Mouse (Mus musculus): Measurements from ENCODE around the gene Wapl.
A peak's percentile ranks its signal among the peaks of the same experiment; 100 is the strongest.

Wapl gene

GRCm38 (mm10) chr14:34773681-34774080 lies 100.0 kb downstream of the Wapl start:
- no peak for DNase-seq (ENCODE audit: low spot score in 2 of 2)

DNA sequence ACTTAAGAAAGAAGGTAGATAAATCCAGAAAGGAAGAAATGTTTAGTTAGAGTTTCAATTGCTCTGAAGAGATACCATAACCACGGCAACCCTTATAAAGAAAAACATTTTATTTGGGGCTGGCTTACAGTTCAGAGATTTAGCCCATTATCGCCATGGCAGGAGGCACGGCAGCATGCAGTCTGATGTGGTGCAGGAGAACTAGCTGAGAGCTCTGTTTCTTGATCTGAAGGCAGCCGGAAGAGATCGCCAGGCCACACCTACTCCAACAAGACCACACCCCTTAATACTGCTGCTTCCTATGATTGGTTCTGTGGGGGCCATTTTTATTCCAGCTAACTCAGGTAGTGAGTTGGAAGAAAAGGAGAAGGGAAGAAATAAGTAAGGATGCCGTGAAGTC lies 100.5 kb downstream of the Wapl start:
- no peak for DNase-seq (ENCODE audit: low spot score in 2 of 2)

DNA sequence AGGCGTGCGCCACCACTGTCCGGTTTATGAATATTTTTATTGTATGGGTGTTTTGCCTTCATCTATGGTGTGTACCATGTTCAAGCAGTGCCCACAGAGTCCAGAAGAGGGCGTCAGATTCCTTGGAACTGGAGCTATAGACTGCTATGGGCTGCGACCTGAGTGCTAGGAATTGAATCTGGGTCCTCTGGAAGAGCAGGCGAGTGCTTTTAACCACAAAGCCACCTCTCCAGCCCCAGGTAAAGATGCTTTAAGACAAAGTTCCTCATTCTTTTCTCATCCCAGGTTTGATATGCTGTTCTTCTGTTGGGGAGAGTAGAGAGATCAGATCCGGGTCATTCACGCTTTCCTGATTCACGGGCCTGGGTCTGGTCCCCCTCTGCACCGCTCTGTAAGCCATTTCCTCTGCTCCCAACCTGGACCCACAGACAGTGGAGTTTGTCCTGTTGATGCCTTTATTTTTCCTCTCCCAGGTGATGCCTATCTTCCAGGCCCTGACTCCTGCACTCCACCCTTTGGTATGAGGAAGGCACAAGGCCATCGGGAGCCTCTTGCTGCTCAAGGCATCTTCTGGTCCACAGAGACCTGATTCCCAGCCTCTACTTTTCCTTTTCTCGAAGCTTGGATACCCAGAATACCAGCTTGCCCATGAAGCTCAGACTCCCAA lies 103.1 kb downstream of the Wapl start:
- DNase-seq (ENCODE audit: low spot score in 2 of 2) = no peak

DNA sequence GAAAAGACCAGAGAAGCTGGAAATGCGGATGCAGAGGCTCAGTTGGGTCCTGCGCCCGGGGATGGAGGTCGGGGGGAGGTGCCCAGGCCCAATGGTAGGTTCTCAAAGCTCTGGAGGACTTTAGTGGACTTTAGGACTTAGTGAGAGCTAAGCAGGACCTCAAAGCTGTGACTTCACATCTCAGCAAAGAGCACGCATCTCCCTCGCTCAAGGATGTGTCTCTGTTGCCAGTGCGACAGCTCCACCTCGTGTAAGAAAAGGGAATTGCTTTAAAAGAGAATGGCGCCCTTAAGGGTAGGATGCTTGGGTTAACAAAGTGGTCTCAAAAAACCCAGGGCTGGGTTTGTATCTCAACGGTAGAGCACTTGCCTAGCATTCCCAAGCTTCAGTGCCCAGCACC lies 104.1 kb downstream of the Wapl start:
- DNase-seq (ENCODE audit: low spot score in 2 of 2) = peak in 1 of 2 experiments; percentile 36

GRCm38 (mm10) chr14:34778760-34779159 lies 105.0 kb downstream of the Wapl start:
- DNase-seq (ENCODE audit: low spot score in 2 of 2) = no peak

DNA sequence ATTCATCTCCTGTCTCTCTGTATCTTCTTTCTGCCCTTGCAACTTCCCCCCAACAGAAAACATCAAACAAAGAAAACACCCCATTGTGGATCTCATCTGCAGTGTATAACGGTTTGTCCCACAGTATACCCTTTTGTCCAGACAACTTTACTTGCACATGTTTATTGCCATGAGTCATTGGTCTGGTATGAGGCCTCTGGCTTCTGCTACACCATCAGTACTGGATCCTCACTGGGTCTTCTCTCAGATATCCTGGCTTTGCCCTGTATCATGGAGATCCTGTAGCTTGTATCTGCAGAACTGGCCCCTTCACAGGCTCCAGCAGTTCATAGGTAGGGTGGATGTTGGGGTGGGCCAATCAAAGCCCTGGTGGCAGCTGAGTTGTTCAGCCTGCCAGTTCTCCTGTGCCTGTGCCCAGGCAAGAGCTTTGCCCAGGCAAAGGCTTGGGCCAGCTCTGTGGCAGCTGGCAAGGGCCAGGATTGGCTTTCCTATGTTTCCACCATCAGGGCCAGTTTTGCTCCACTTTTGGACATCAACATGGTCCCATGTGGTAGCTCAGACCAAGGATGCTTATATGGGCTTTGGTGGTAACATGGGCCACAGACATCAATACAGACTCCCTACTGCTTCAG lies 119.8 kb downstream of the Wapl start:
- no peak for DNase-seq (ENCODE audit: low spot score in 2 of 2)

All from frontal cortex, postnatal 10 days (tissue).